Mouse (Mus musculus) kidney, adult 2 months (tissue): Measurements from ENCODE around the gene Traf3ip1. TPM values are rescaled to one million over a fixed set of nuclear protein-coding genes. Genes with fewer than 3 reads are reported as not detected.

Source experiments
- DNase-seq: peaks from one replicate; pipeline ENCODE4 v3.0.0; 2021
- H3K27ac ChIP-seq: fragments of 200-500 bp; 2 replicates; pipeline ENCODE4 v1.5.1; 2012; ENCODE audit warnings: low read depth, low read length, control low read depth, inconsistent platforms; ENCODE audit not compliant: insufficient read depth
- H3K27me3 ChIP-seq: fragments of 200-500 bp; replicated peaks from 2 replicates; pipeline ENCODE4 v1.6.1; 2012; ENCODE audit warnings: mild to moderate bottlenecking, moderate library complexity, low read length, inconsistent platforms; ENCODE audit not compliant: control insufficient read depth, insufficient read depth
- H3K36me3 ChIP-seq: fragments of 200-500 bp; 2 replicates; pipeline ENCODE4 v1.6.1; 2012; ENCODE audit warnings: mild to moderate bottlenecking, moderate library complexity, low read length, inconsistent platforms; ENCODE audit not compliant: control insufficient read depth, insufficient read depth
- H3K4me1 ChIP-seq: fragments of 200-500 bp; 2 replicates; pipeline ENCODE4 v1.6.1; 2011; ENCODE audit warnings: low read length; ENCODE audit not compliant: control insufficient read depth, insufficient read depth
- H3K4me3 ChIP-seq: fragments of 200-500 bp; 2 replicates; pipeline ENCODE4 v1.5.1; 2011; ENCODE audit warnings: mild to moderate bottlenecking, low read depth, low read length, control low read depth; ENCODE audit not compliant: insufficient read depth
- CTCF ChIP-seq: fragments of 200-500 bp; conservative IDR thresholded peaks from 2 replicates; pipeline ENCODE4 v1.5.1; 2011; ENCODE audit warnings: low read depth, mild to moderate bottlenecking, control low read depth, low read length, moderate library complexity, mixed read lengths; ENCODE audit not compliant: insufficient read depth, insufficient read length
- POLR2A ChIP-seq: fragments of 200-500 bp; IDR thresholded peaks from one replicate; pipeline ENCODE4 v1.6.1; 2011; ENCODE audit warnings: low read depth, low read length, control low read depth
- WGBS: fragments of 180-500 bp; shearing (Covaris S2); methylation state at CpG from one replicate; pipeline ENCODE4 v1.1.7; 2018; 5-methylcytosine and 5-hydroxymethylcytosine counted together
- polyA plus RNA-seq: library from polyadenylated mRNA; depleted of rRNA; stranded (reverse); fragments of >200 nt; gene quantifications from 2 replicates; pipeline ENCODE4 v1.2.3, GENCODE M21; 2012

Gene Traf3ip1
- polyA plus RNA-seq, 1 experiment: 11.2 TPM

DNA sequence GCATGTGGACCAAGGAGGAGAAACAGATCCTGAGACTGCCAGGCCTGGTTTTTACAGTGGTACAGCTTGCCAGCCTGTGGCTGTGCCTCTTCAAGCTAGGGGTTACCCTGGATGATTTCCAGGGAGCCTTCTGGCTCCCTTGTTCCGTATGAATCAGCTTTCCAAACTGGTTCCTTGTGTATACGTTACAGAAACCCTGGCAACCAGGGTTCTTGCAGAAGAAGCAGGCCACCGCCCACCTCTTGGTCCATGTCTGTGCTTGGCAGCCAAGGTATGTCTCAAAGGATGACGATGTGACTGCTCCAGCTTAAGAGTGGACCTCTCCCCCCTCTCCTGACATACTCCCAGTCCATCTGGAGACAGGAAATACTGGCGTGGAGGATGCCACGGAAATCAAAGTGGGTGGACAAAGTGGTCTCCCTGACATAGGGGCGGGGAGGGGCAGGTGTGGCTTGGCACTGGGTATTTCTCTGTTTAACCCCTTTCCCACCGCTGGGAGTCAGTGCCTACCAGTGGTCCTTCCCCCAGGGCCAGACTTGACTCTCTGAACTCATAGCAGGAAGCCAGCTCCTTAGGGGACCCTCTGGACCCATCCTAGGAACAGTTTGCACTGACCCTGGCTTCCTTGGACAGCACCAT lies 36.1 kb upstream of the Traf3ip1 start:
- peak overlapping the region; percentile 96 for H3K27ac ChIP-seq
- peak; percentile 57 for DNase-seq
- peaks cover 57% of the 10 kb centered on the region for H3K4me1 ChIP-seq
- no peaks in the 10 kb centered on the region for H3K36me3 ChIP-seq
- WGBS: 2% methylated on average over 8 of the region's 8 CpGs
- peak; percentile 35; the same call in 1 of the 2 replicates for TF ChIP-seq CTCF
- no peak for TF ChIP-seq POLR2A
- no peaks in the 10 kb centered on the region for H3K27me3 ChIP-seq
- H3K4me3 ChIP-seq: peak overlapping the region; percentile 74

DNA sequence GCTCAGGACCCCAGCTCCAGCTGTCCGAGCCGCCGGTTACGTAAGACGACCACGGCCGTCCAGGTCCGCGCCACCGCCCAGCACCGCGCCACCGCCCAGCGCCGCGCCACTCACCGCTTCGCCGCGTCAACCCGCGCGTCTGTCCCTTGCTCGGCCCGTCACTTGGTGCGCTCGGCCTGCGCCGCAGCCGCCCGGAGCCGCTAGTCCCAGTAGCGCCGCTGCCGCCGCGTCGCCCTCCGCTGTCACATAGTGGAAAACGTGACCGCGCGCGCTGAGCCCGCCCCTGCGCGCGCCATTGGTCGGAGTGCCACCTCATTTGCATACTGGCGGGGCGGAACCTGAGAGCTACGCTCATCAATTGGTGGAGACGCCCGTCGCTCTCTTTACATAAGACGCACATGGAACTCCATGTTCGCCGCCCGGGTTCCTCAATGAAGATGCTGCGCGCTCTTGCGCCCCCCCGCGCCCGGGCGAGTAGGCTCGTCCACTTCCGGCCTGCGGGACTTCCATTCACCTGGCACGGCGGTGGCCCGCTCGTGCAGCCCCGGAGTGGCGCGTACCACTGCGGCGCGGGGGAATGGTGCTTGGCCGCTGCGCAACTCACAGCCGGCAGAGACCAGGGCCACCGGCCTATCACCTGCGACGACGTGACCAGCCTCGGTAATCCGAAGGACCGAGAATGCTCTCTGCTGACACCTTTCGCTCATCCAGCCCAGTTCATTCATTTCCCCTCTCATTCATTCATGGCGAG lies 35.2 kb upstream of the Traf3ip1 start, which contains the start of gene Per2:
Gene Per2, minus strand, starts transcription at position 266 of the 751 bp plus-strand sequence.
- under 1% methylated on average over 90 of the region's 91 CpGs for WGBS
- TF ChIP-seq CTCF (peak; percentile 52), POLR2A (peak; percentile 30)
- no peaks in the 10 kb centered on the region for H3K27me3 ChIP-seq
- peak within 1 kb of the TSS; percentile 96 for H3K27ac ChIP-seq
- H3K4me3 ChIP-seq: peak within 1 kb of the TSS; percentile 74
- H3K36me3 ChIP-seq: no peaks in the 10 kb centered on the region
- peak; percentile 100 for DNase-seq
- peaks cover 58% of the 10 kb centered on the region for H3K4me1 ChIP-seq

DNA sequence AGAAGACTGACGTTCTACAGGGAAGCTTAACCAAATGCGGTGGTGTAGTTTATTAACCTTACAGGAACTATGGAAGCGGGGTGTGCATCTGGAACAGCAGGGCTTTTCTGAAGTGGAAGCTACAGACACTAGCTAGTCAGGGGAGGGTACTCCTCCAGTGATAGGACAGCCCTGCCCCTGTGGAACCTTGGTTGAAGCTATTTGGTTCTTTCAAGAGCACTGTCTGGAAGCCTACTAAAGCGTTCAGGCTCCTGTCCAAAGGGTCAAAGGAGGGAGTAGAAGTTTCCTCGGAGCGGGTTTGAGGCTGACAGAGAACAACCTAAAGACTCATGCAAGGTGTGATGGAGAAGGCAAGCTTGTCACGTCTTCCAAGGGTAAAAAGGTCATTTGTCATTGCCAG lies 34.4 kb upstream of the Traf3ip1 start:
- H3K36me3 ChIP-seq: no peaks in the 10 kb centered on the region
- no peaks in the 10 kb centered on the region for H3K27me3 ChIP-seq
- WGBS: 24% methylated on average over 7 of the region's 7 CpGs
- peaks cover 57% of the 10 kb centered on the region for H3K4me1 ChIP-seq
- no peak overlapping the region for H3K4me3 ChIP-seq
- no peak for TF ChIP-seq POLR2A
- no peak for TF ChIP-seq CTCF
- peak overlapping the region; percentile 26; the same call in 1 of the 2 replicates for H3K27ac ChIP-seq
- no peak for DNase-seq

DNA sequence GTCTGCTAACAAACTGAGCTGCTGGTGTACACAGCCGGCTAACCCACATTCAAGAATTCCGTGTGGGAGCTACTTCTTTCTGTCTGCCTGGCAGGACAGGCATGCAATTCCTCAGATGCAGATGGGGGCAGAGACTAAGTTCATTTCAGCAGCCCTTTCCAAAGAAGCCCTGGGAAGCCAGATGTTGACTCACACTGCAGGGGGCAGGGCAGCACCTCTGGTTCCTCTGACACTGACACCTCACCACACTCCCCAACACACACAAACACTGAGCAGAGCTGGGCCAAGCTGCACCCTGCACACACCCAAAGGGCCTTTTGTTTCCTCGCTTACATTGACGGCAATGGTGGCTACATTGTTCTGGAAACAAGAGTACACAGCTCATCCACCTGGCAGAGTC lies 33.9 kb upstream of the Traf3ip1 start:
- 55% methylated on average over 4 of the region's 4 CpGs for WGBS
- no peaks in the 10 kb centered on the region for H3K27me3 ChIP-seq
- peaks cover 55% of the 10 kb centered on the region for H3K4me1 ChIP-seq
- H3K27ac ChIP-seq: no peak overlapping the region
- H3K36me3 ChIP-seq: no peaks in the 10 kb centered on the region
- peak; percentile 35 for DNase-seq
- H3K4me3 ChIP-seq: no peak overlapping the region
- peak; percentile 21; the same call in 1 of the 2 replicates for TF ChIP-seq CTCF
- no peak for TF ChIP-seq POLR2A

DNA sequence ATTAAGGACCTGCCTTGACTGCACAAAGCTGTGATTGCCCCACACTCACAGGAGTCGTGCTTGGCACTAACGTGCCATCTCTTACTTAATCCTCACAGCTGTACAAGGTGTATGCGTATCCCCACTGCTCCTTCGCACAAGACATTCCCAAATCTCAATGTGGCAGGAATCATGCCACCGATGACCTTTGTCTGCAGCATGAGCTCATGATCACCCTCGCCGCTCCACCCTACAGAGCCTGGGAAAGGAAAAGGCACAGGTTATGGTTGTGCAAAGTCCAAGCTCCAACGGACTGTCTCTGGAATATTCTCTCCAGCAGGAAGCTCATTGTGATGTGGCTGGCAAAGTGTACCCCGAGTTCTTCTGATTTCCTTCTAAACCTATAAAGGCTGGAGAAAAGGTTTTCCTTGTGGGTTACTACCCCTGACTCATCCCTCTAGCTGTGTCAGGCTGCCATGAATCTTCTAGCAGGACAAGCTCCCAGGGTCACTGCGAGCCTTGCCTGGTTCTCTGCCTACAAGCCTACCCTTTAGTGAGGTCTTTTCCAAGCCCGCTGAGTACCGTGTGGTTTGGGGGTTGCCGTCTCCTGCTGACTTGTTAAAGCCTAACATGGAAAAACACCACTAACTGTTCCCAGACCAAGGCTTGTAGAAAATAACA lies 31.0 kb upstream of the Traf3ip1 start:
- no peaks in the 10 kb centered on the region for H3K27me3 ChIP-seq
- 64% methylated on average over 13 of the region's 13 CpGs for WGBS
- peak overlapping the region; percentile 86 for H3K27ac ChIP-seq
- H3K4me3 ChIP-seq: no peak overlapping the region
- H3K36me3 ChIP-seq: no peaks in the 10 kb centered on the region
- DNase-seq: peak; percentile 85
- peaks cover 40% of the 10 kb centered on the region for H3K4me1 ChIP-seq
- TF ChIP-seq POLR2A (no peak), CTCF (no peak)

DNA sequence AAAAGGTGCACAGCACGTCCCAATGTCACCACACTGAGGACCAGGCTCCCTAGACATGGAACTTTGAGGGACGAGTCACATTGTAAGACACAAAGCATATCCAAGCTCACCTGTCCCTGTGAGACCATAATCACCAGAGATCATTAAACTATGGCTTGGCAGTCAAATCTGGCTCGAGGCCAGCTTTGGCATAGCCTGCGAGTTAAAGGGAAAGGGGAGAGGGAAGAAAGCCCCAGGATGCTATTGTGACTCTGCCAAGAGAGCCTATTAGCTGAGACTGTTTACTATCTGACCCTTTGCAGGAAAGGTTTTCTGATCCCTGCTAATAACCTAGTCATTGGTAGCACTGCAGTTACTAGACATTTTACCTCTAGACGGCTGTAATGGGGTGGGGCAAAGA lies 30.0 kb upstream of the Traf3ip1 start:
- WGBS: 34% methylated on average over 5 of the region's 5 CpGs
- Histone ChIP-seq H3K27me3 (no peaks in the 10 kb centered on the region), H3K27ac (peak overlapping the region; percentile 86), H3K4me1 (peaks cover 40% of the 10 kb centered on the region), H3K36me3 (no peaks in the 10 kb centered on the region), H3K4me3 (no peak overlapping the region)
- TF ChIP-seq POLR2A (no peak), CTCF (no peak)
- peak; percentile 83 for DNase-seq

DNA sequence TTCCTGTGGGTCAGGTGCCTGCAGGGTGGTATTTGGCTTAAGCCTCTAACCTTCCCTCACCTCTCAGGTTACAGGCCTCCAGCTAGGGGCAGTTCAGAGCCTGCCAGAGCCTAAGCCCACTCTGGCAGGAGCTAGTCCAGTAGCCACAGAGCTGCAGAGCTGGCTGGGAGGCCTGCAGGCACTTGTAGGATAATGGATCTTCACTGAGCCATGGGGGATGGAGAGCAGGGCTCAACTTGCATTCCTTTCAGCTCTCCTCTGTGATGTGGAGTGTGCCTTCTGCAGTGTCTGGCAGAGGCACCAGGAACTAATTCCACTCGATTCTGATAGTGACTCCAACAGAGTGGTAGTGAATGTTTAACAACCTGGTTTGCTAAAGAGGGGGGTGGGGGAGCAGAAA lies 29.2 kb upstream of the Traf3ip1 start:
- Histone ChIP-seq H3K4me3 (no peak overlapping the region), H3K27ac (peak overlapping the region; percentile 86)
- no peak for TF ChIP-seq CTCF
- no peak for TF ChIP-seq POLR2A

More for the DNA sequence above, 29.2 kb upstream of the Traf3ip1 start:
- Histone ChIP-seq H3K4me1 (peaks cover 33% of the 10 kb centered on the region), H3K27me3 (no peaks in the 10 kb centered on the region), H3K36me3 (no peaks in the 10 kb centered on the region)
- peak; percentile 91 for DNase-seq
- 13% methylated on average over 1 of the region's 1 CpGs for WGBS
